Mouse (Mus musculus) layer of hippocampus, postnatal 36 days (tissue): Measurements from ENCODE around the gene Ppm1h. TPM values are rescaled to one million over a fixed set of nuclear protein-coding genes. Genes with fewer than 3 reads are reported as not detected.

Experiments
- DNase-seq, 2 experiments: peaks; one replicate each; pipeline ENCODE4 v3.0.0; 2022
- microRNA-seq, 2 experiments: library from miRNA; unstranded; fragments of <30 nt; microRNA quantifications; one replicate each; pipeline ENCODE4 v1.2.0; 2021
- total RNA-seq, 2 experiments: library from RNA; stranded (reverse); gene quantifications; 2 replicates each; pipeline ENCODE4 v1.2.3; 2021

Gene Ppm1h
- total RNA-seq, 2 experiments from 2014 or later: 74.1 to 77.7 TPM

DNA sequence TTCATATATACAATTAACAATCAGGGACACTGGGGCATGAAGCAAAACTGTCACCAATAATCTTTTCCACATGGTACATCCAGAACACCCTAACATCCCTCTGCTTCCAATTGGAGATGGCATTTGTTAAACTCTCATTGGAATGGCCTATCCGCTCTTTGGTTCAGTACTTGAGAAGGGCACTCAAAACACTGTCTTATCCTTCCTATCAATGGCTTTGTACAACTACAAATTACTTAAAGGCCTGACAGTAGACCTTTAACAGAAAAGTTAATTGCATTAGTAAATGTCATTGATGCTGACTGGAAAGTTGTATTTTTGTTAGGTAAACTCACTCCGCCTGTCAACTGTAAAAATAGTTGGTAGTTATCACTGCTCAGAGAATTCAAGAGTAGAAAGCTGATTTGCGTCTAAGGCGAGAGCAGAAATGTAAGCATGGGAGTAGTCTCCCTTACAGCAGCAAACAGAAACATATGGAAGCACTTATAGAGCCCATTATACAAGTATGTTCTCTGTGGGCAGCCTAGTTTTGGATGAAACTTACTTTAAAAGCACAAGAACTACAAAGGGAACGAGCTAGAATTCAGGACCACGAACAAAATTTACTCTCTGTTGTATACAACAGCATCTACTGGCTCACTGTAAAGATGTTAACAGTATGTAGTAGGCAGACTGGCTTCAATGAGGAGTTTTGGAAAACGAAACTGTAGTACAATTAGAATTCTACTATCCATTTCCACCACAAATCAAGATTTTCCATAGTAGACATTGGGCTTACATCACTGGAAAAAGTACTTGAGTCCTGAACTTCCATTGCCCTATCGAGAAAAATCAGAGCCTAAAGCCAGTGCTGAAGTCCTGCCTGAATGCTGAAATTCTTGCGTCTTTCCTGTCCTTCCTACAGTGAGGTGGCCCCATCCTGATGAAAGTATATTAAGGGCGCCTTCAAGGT is 305.3 kb downstream of the Ppm1h start:
- DNase-seq: no peak

DNA sequence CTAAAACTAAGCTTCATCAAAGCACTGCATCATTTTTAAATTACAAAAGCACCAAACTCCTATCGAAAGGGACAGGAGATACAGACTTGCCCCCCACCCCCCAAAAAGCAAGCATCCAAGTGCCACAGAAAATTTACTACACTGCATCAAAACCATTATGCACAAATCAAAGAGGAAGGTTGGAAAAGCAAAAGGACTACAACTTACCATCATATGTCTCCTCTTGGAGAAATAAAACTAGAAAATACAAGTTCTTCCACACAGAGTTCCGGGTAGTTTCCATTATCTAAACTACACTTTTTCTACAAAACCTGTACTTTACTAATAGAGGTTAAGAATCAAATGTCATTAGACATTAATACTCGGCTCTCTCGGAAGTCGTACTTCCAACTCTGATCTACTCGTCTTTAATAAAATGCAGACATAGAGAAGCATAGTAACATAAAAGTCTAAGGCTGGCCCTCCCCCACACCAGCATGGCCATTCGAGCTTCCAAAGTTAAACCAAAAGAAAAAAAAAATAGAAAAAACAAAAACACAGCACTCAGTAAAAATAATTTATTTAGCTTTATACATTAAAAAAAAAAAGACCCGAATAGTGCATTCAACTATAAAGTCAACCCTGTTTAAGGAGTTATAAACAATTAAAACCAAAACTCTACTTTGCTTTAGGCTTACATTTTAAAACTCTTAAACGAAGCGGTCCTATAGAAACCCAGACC is 306.1 kb downstream of the Ppm1h start:
- no peak for DNase-seq

DNA sequence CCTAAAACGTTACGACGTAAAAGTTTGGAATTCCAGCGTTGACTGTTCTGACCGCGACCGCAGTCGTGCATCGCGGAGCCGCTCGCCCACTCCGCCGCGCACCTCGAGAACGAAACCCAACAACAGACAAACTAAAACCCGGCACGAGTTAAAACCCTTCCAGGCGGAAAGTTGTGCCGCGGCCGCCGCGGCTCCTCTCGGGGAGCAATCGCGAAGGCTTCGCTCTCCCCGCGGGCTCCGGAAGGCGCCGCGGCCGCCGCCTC is 306.6 kb downstream of the Ppm1h start:
- DNase-seq: no peak

DNA sequence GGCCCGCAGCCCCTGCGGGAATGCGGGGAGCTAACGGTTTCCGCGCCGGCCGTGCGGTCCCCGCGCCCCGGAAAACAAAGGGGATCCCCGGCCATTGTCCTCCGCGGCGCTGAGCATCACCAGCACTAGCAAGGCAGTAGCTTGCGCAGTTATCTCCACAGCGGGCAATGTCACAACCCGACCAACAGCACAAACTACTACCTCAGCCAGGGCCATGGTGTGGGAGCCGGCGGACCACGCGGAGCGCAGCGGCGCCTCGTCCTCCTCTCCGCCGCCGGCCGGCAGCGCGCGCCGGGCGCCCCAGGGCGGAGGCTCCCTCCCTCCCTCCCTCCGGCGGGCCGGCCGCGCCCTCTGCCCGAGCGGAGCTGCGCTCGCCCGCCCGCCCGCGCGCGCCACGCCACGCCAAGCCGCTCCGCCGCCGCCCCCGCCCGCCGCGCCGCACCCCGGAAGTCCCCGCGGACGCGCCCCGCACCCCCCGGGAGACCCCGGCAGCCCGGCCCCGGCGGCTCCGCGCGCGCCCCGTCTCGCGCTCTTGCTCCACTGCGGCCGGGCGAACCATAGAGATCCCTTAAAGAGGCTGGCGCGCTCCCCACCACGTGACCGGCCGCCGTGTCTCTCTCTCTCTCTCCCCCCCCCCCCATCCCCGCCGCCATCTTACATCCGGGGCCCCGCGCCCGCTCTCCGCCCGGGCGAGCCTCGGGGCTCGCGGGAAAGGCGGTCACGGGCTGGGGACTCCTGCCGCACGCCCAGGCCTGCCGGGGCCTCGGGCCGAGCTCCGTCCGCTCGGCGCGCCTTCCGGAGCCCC is 307.2 kb downstream of the Ppm1h start:
- peak; percentile 71 to 74 for DNase-seq

DNA sequence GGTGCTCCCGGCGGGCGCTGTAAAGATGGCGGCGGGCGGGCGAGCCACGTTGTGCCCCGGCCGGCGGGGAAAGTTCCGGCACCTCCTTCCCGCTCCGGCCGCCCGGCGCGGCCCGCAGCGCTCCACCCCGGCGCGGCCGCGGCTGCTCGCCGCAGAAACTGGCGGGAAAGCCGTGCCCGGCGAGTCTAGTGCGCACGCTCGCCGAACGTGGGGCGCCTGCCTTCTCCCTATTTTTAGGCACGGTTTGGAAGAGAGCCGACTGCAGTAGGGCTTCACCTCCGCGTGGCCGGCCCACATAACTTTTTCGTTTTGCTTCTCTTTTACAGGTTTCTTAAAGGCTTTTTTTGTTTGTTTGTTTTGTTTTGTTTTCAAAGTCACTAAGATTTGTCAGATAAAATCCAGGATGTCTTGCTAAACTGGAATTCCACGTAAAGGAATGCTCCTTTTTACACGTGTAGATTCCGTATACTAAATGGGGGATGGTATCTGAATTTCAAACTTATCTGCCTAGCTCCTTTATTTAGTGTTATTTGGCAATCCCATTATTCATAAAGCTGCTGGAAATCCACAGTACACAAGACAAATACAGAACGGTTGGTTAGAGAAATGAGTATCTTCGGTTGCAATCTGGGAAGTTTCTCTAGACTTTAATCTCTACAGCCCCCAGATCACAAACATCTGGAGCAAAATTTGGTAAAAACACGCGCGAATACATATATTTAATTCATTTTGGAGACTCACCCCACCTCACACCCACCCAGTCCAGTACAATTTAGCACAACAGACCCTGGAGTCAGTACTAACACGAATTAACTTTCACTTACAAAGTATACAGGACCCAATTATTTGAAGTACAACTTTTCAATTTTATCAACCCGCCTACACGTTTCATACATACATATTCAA is 308.0 kb downstream of the Ppm1h start:
- DNase-seq: peak; percentile 76 to 78

DNA sequence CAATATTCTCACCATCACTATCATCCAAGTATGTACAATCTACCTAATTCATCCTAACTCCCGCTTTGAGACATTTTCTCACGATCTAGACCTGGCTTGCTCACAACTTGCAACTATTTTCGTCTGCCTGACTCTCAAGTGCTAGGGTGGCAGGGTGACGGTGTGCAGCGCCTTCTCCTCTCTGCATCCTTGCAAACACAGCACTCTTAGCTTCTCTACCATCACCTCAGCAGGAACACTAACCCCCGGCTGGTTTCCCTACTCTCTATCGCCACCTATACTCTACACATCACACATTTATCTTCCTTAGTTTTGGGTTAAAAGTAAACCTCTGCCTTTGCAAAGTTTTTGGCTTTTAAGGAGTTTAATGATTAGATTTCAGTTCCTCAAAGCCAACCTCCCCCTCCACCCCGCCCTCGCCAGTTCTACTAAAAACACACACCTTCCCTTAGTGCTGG is 309.1 kb downstream of the Ppm1h start:
- peak in 1 of 2 experiments; percentile 26 for DNase-seq

DNA sequence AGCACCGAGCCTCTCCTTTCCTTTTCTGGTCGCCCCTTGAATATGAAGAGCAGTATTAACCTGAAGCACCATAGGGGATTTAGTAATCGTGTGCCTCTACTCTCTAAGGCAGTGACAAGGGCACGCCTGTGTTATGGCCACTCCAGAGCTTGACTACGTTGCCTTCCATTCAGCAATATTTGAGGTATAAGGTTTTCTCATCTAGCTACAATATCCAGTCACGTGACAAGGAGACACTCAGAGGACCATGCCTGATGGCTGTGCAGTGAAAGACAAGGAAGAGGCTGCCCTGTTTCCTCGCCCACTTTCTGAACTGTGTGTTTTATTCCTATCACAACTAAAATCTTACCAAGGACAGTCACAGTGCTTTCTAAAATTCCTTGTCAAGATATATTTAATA is 309.8 kb downstream of the Ppm1h start:
- DNase-seq: no peak

DNA sequence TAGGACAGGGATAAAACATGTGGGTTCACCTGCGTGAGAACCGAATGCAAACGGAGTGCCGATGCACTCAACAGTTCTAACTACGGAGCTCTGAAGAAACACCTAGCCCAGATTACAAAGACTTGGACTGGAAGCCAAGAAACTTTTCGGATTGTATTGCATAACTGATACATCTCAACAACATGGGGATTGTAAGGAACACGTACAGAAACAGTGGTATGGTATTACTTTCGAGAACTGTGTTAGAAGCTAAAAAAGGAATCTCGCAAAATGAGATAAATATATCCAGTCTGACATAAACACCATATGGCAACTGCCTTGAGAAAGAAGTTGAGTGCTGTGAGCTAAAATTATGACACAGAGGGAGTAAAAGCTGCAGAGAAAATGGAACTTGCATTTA is 311.4 kb downstream of the Ppm1h start:
- no peak for DNase-seq

DNA sequence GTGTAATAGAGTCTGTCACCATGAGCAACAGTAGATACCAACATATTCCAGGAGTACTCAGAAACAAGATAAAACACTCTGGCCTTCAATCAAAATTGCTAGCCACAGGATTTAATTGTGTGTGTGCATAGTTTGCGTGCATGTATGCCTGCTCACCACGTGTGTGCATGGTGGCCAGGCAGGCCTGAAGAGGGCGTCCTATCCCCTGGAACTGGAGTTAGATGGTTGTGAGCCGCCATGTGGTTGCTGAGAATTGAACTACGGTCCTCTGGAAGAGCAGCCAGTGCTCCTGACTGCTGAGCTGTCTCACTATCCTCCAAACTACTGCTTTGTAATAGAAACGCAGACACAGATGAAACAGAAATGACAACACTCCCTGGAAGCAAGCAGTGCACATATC is 312.0 kb downstream of the Ppm1h start:
- DNase-seq: no peak

DNA sequence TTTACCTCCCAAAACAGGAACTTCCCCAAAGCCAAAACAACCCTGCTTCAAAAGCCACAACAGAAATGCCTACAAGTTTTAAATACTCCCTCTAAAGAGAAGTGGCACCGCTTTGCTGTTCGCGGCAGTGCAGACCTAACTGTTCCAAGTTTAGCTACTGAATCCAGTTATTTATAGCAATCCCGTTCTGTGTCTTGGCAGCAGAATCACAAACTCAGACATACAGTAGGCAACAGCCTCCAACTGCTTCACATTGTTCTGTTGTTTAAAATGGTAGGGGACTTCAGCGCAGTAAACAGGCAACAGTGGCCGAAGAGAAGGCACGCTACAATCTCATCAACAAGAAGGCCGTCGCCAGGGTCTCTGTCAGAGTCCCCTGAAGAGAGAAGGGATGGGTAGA is 312.5 kb downstream of the Ppm1h start:
- no peak for DNase-seq

DNA sequence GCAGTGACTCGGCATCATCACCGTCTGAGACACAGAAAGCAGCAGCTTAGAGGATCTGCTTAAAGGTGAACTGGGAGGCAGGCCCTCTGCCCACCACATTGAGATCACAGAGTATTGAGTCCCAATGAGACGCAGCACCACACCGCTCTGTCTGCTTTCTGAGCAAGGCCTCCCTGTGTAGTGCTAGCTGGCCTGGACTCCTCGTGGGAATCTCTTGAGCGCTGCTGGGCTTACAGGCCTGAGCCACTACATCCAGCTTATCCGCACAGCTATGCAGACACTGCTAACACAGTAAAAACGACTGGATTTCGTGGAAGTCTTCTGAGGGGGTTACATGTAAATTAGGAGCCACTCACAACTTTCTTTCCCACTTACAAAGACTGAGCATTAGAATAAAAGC is 313.1 kb downstream of the Ppm1h start:
- no peak for DNase-seq

DNA sequence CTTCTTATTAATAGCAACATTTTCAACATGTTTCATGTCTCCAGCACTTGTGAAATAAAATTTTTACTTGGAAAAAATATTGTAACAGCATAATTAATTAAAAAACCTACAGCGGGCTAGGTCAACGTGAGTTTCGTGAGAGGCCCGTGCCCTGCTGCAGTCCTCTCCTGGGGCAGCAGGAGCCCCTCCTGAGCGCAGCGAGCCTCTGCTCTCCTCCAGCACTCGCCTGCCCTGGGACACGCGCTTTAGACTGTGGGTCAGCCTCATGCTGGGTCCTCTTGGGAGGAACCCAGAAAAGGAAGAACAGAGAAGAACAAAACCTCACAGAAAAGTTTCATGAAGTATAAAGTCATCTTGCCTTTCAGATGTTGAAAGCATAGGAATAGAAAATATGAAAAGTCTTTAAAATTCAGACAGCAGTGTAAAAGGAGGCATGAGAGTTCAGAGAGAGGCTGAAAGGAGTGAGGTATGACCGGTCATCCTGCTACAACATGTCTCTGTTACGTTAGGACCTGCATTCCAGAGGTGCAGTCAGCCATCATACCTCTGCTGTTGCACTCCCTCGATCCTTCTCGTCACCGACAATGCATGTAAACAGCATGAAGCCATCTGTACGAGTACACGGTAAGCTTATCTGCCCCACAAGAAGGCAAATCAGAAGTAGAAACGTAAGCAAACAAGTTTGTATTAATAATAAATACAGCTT is 316.0 kb downstream of the Ppm1h start:
- DNase-seq: no peak

Small RNA genes lying within 50 kb of the gene (microRNA-seq; reads per million reads assigned to microRNA genes)
- gene Mir6412: 0 to 0.30 reads per million in 2 experiments
- gene Mir8104: 0.21 to 0.60 reads per million in 2 experiments
- gene Mirlet7i: 61,922 to 74,694 reads per million in 2 experiments

Other genes starting within 250 kb of the Ppm1h start
- gene Avpr1a, start 230.3 kb upstream of the Ppm1h start, total RNA-seq: under 1 TPM; 0.51 to 0.75 TPM